Mouse (Mus musculus) kidney, embryonic 16.5 days (tissue): Measurements from ENCODE around the gene Hoxd3. TPM values are rescaled to one million over a fixed set of nuclear protein-coding genes. Genes with fewer than 3 reads are reported as not detected.
A peak's percentile ranks its signal among the peaks of the same experiment; 100 is the strongest.

Experiments
- ATAC-seq: fragments of 200-750 bp; cut with Nextera tagmentation; 2 replicates; pipeline ENCODE4 v1.8.0; 2017; ENCODE audit warnings: moderate TSS enrichment; ENCODE audit not compliant: low FRiP score, low TSS enrichment
- H3K27ac ChIP-seq: fragments of 300-500 bp; sonication (generic); 2 replicates; pipeline ENCODE4 v1.5.1; 2014; ENCODE audit warnings: low read length
- H3K27me3 ChIP-seq: fragments of 300-500 bp; sonication (generic); 2 replicates; pipeline ENCODE4 v1.6.1; 2014; ENCODE audit warnings: low read length, control low read depth, mixed read lengths; ENCODE audit not compliant: insufficient read depth
- H3K36me3 ChIP-seq: fragments of 300-500 bp; sonication (generic); 2 replicates; pipeline ENCODE4 v1.6.1; 2014; ENCODE audit warnings: low read length, control low read depth, mixed read lengths; ENCODE audit not compliant: insufficient read depth
- H3K4me1 ChIP-seq: fragments of 300-500 bp; sonication (generic); 2 replicates; pipeline ENCODE4 v1.6.1; 2014; ENCODE audit warnings: low read length, control low read depth, mixed read lengths; ENCODE audit not compliant: insufficient read depth
- H3K4me2 ChIP-seq: fragments of 300-500 bp; sonication (generic); replicated peaks from 2 replicates; pipeline ENCODE4 v1.6.1; 2014; ENCODE audit warnings: low read depth, low read length
- H3K4me3 ChIP-seq: fragments of 300-500 bp; sonication (generic); 2 replicates; pipeline ENCODE4 v1.5.1; 2014; ENCODE audit warnings: mild to moderate bottlenecking, low read length
- H3K9ac ChIP-seq: fragments of 300-500 bp; sonication (generic); replicated peaks from 2 replicates; pipeline ENCODE4 v1.6.1; 2014; ENCODE audit warnings: low read length
- H3K9me3 ChIP-seq: fragments of 300-500 bp; sonication (generic); 2 replicates; pipeline ENCODE4 v1.6.1; 2016; ENCODE audit warnings: low read length, control low read depth
- WGBS: fragments of 180-500 bp; shearing (Covaris S2); extraction: QIAGEN DNeasy Blood & Tissue Kit; methylation state at CpG from one replicate; pipeline ENCODE4 v1.1.7; 2014; 5-methylcytosine and 5-hydroxymethylcytosine counted together
- polyA plus RNA-seq: library from polyadenylated mRNA; unstranded; fragments of >200 nt; fragmentation: Nextera tagmentation; extraction: Ambion mirVana; gene quantifications from 2 replicates; pipeline ENCODE4 v1.2.1, GENCODE M21; 2015

The Hoxd3 gene
- polyA plus RNA-seq, 1 experiment from 2014 or later, result 15.4 TPM

DNA sequence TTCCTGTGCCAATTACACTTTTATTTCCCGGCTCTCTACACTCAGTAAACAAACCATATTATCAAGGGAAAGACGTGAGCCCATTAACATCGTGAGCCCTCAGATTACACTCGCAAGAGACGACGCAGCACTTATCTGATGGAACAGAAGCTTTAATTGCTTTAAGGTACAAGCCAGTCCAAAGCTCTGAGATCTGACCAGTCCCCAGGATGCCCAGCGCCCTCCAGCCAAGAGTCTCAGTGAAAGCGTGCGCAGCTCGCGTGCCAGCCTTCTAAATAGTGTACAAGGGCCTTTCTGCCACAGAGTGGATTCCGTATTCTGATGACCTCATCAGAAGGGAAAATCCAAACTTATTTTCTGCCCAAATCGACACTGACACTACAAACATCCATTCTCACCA is 50.2 kb downstream of the Hoxd3 start:
- Histone ChIP-seq H3K4me3 (peak overlapping the region; percentile 63), H3K9ac (no peak overlapping the region), H3K9me3 (no peaks in the 10 kb centered on the region), H3K36me3 (no peaks in the 10 kb centered on the region), H3K4me2 (peak overlapping the region; percentile 98), H3K27ac (no peak overlapping the region), H3K4me1 (peaks cover 18% of the 10 kb centered on the region), H3K27me3 (peaks cover 42% of the 10 kb centered on the region)
- WGBS, result 3% methylated on average over 13 of the region's 13 CpGs
- no peak; the same call in 1 of the 2 replicates for ATAC-seq

DNA sequence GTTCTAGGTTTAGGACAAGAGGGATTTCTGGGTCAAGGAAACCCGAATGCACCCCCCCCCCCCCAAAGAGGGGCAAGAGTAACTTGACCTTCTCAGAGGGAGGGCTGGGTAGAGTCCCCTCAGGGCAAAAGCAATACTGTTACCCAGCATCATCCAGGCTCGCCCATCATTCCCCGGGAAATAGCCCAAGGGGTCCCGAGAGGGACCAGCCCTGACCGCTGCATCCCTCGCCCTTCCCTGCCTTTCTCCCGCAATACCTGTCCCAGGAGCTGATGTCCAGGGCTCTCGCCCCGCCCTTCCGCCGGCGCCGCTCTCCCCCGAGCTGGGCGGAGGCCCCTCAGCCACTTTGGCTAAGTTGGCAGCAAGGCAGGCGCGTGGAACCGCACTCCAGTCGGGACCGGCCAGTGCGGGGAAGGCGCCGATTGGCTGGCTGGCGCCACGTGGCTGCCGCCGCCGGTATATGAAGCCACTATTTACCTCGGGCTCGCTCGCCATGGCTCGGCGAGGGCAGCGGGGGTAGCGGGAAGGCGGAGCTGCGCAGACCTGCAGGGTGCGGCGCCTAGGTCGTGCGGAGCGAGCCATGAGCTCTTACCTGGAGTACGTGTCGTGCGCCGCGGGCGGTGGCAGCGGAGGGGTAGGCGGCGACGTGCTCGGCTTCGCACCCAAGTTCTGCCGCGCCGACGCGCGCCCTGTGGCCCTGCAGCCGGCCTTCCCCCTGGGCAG is 51.0 kb downstream of the Hoxd3 start, which contains the start of gene Hoxd1:
TSS of gene Hoxd1 (plus strand) at position 459 of the 723 bp plus-strand sequence.
- Histone ChIP-seq H3K4me2 (peak within 1 kb of the TSS; percentile 98), H3K27me3 (peaks cover 42% of the 10 kb centered on the region), H3K27ac (no peak within 1 kb of the TSS), H3K9ac (peak within 1 kb of the TSS; percentile 66), H3K4me3 (peak within 1 kb of the TSS; percentile 63), H3K9me3 (no peaks in the 10 kb centered on the region), H3K4me1 (peaks cover 18% of the 10 kb centered on the region), H3K36me3 (no peaks in the 10 kb centered on the region)
- peak; percentile 90 for ATAC-seq
- under 1% methylated on average over 59 of the region's 61 CpGs for WGBS

DNA sequence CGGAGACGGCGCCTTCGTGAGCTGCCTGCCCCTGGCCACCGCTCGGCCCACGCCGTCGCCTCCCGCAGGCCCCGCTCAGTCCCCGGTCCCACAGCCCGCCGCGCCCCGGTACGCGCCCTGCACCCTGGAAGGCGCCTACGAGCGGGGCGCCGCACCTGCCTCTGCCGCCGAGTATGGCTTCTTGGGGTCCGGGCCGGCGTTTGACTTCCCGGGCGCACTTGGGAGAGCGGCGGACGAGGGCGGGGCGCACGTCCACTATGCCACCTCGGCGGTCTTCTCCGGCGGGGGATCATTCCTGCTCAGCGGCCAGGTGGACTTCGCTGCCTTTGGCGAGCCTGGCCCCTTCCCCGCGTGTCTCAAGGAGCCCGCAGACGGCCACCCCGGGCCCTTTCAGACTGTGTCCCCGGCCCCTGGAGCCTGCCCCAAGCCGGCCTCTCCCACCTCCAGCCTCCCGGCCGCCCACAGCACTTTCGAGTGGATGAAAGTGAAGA is 51.6 kb downstream of the Hoxd3 start:
- peak overlapping the region; percentile 66 for H3K9ac ChIP-seq
- no peaks in the 10 kb centered on the region for H3K9me3 ChIP-seq
- peak overlapping the region; percentile 98 for H3K4me2 ChIP-seq
- H3K27me3 ChIP-seq, result peaks cover 42% of the 10 kb centered on the region
- H3K4me3 ChIP-seq, result peak overlapping the region; percentile 63
- peaks cover 18% of the 10 kb centered on the region for H3K4me1 ChIP-seq
- WGBS, result under 1% methylated on average over 48 of the region's 53 CpGs
- no peaks in the 10 kb centered on the region for H3K36me3 ChIP-seq
- no peak for ATAC-seq
- H3K27ac ChIP-seq, result no peak overlapping the region

- ATAC-seq, result no peak
- Histone ChIP-seq H3K9ac (peak overlapping the region; percentile 66; the same call in 1 of the 2 replicates), H3K9me3 (no peaks in the 10 kb centered on the region), H3K27ac (no peak overlapping the region), H3K4me2 (peak overlapping the region; percentile 98), H3K27me3 (peaks cover 42% of the 10 kb centered on the region), H3K36me3 (no peaks in the 10 kb centered on the region), H3K4me1 (peaks cover 18% of the 10 kb centered on the region), H3K4me3 (peak overlapping the region; percentile 63; the same call in 1 of the 2 replicates)
- WGBS, result 41% methylated on average over 10 of the region's 10 CpGs
These were observed 52.2 kb downstream of the Hoxd3 start for GRCm38 (mm10) chr2:74763976-74764375.

DNA sequence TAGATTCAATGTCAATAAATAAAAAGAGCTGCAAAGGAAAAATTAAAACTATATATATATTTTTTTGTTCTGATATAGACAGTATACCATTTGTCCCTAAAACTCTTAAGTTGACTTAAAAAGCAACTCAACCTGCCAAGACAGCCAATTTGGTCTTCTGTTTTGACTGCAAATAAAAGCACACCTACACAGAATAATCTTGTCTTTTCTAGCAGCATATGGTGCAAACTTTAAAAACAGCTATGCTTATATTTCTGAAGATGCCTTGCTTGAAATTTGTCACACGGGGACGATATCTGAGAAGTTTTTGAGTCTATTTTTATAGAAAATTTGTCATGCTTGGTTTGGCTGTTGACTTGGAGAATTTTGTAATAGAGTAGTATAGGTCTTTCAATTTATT is 62.6 kb downstream of the Hoxd3 start:
- no peak overlapping the region for H3K4me3 ChIP-seq
- no peak for ATAC-seq
- no peak overlapping the region for H3K27ac ChIP-seq
- 78% methylated on average over 2 of the region's 2 CpGs for WGBS
- no peaks in the 10 kb centered on the region for H3K4me1 ChIP-seq
- H3K9me3 ChIP-seq, result no peaks in the 10 kb centered on the region
- H3K27me3 ChIP-seq, result no peaks in the 10 kb centered on the region
- H3K36me3 ChIP-seq, result no peaks in the 10 kb centered on the region
- no peak overlapping the region for H3K4me2 ChIP-seq
- H3K9ac ChIP-seq, result no peak overlapping the region

GRCm38 (mm10) chr2:74777536-74778275 is 66.0 kb downstream of the Hoxd3 start:
- ATAC-seq, result no peak
- Histone ChIP-seq H3K27ac (no peak overlapping the region), H3K27me3 (no peaks in the 10 kb centered on the region), H3K9me3 (no peaks in the 10 kb centered on the region), H3K4me1 (no peaks in the 10 kb centered on the region), H3K9ac (no peak overlapping the region), H3K4me2 (no peak overlapping the region), H3K36me3 (no peaks in the 10 kb centered on the region), H3K4me3 (no peak overlapping the region)
- 76% methylated on average over 13 of the region's 13 CpGs for WGBS

GRCm38 (mm10) chr2:74781386-74781785 is 69.7 kb downstream of the Hoxd3 start:
- no peaks in the 10 kb centered on the region for H3K36me3 ChIP-seq
- 81% methylated on average over 5 of the region's 5 CpGs for WGBS
- H3K4me1 ChIP-seq, result no peaks in the 10 kb centered on the region
- no peak overlapping the region for H3K27ac ChIP-seq
- no peak overlapping the region for H3K9ac ChIP-seq
- ATAC-seq, result no peak
- H3K4me2 ChIP-seq, result no peak overlapping the region
- H3K9me3 ChIP-seq, result no peaks in the 10 kb centered on the region
- no peak overlapping the region for H3K4me3 ChIP-seq
- no peaks in the 10 kb centered on the region for H3K27me3 ChIP-seq

- Histone ChIP-seq H3K4me1 (no peaks in the 10 kb centered on the region), H3K27ac (no peak overlapping the region), H3K4me2 (no peak overlapping the region), H3K9ac (no peak overlapping the region), H3K9me3 (no peaks in the 10 kb centered on the region), H3K4me3 (no peak overlapping the region), H3K27me3 (no peaks in the 10 kb centered on the region), H3K36me3 (no peaks in the 10 kb centered on the region)
- 31% methylated on average over 7 of the region's 7 CpGs for WGBS
- ATAC-seq, result no peak
These were observed 83.8 kb downstream of the Hoxd3 start for GRCm38 (mm10) chr2:74795531-74795930.
